Mouse (Mus musculus): ENCODE measurements around the gene Ssbp1.

Gene Ssbp1

GRCm38 (mm10) chr6:40470916-40471719, at the start of gene Ssbp1:
TSS of gene Ssbp1 (plus strand) at chr6:40471352.
- peak; percentile 91 for DNase-seq

GRCm38 (mm10) chr6:40423013-40423412, 48.1 kb upstream of the Ssbp1 start:
- DNase-seq, result no peak

- peak; percentile 68 for DNase-seq
Measured at GRCm38 (mm10) chr6:40423774-40424173, 47.4 kb upstream of the Ssbp1 start.

- no peak for DNase-seq
Measured at GRCm38 (mm10) chr6:40427441-40427840, 43.7 kb upstream of the Ssbp1 start.

GRCm38 (mm10) chr6:40428696-40429095, 42.5 kb upstream of the Ssbp1 start:
- DNase-seq, result peak; percentile 67

GRCm38 (mm10) chr6:40429521-40429931, 41.6 kb upstream of the Ssbp1 start:
- peak; percentile 86 for DNase-seq

GRCm38 (mm10) chr6:40430251-40430650, 40.9 kb upstream of the Ssbp1 start:
- DNase-seq, result no peak

GRCm38 (mm10) chr6:40430878-40431277, 40.3 kb upstream of the Ssbp1 start:
- peak; percentile 77 for DNase-seq

- peak; percentile 93 for DNase-seq
Measured at GRCm38 (mm10) chr6:40431356-40431755, 39.8 kb upstream of the Ssbp1 start.

GRCm38 (mm10) chr6:40431812-40432211, 39.3 kb upstream of the Ssbp1 start:
- DNase-seq, result no peak

GRCm38 (mm10) chr6:40432346-40433275, 38.5 kb upstream of the Ssbp1 start:
- DNase-seq, result peak; percentile 92

GRCm38 (mm10) chr6:40434697-40435096, 36.5 kb upstream of the Ssbp1 start:
- peak; percentile 56 for DNase-seq

- peak; percentile 82 for DNase-seq
Measured at GRCm38 (mm10) chr6:40435151-40436046, 35.8 kb upstream of the Ssbp1 start.

GRCm38 (mm10) chr6:40436047-40436483, 35.1 kb upstream of the Ssbp1 start, which contains the start of gene E330009J07Rik:
TSS of gene E330009J07Rik (minus strand) at chr6:40436135.
- DNase-seq, result peak; percentile 95

GRCm38 (mm10) chr6:40438936-40439335, 32.2 kb upstream of the Ssbp1 start, which contains the start of gene Wee2:
TSS of gene Wee2 (plus strand) at chr6:40439088.
- DNase-seq, result no peak

- DNase-seq, result no peak
Measured at GRCm38 (mm10) chr6:40439731-40440130, 31.4 kb upstream of the Ssbp1 start.

- DNase-seq, result no peak
Measured at GRCm38 (mm10) chr6:40441276-40441675, 29.9 kb upstream of the Ssbp1 start.

GRCm38 (mm10) chr6:40441755-40442154, 29.4 kb upstream of the Ssbp1 start:
- no peak for DNase-seq

- no peak for DNase-seq
Measured at GRCm38 (mm10) chr6:40443281-40443928, 27.7 kb upstream of the Ssbp1 start.

- no peak for DNase-seq
Measured at GRCm38 (mm10) chr6:40448626-40449025, 22.5 kb upstream of the Ssbp1 start.

- DNase-seq, result no peak
Measured at GRCm38 (mm10) chr6:40454436-40455041, 16.6 kb upstream of the Ssbp1 start.

Data from cerebellum, adult 9-11 months (tissue).